Mouse (Mus musculus) hematopoietic stem cell, adult 5-6 weeks (primary cell): ENCODE results near the gene Klhl28. TPM values are rescaled to one million over a fixed set of nuclear protein-coding genes. Genes with fewer than 3 reads are reported as not detected.

Source experiments
- ATAC-seq, 2 experiments: fragments of 125-278 bp in 1 of 2; replicated peaks in 1 of 2; 2 replicates each; pipeline ENCODE4 v1.8.0; 2016 to 2017; ENCODE audit warnings: inconsistent platforms in 2 of 2, mild to moderate bottlenecking in 2 of 2, moderate number of reproducible peaks in 2 of 2, low read depth in 1 of 2, moderate TSS enrichment in 1 of 2; ENCODE audit not compliant: low FRiP score in 2 of 2, poor library complexity in 2 of 2, severe bottlenecking in 2 of 2, insufficient read depth in 1 of 2, low TSS enrichment in 1 of 2
- total RNA-seq: library from RNA; stranded (forward); fragments of 172-1452, 232-1000 nt; gene quantifications from 2 replicates; pipeline ENCODE4 v1.2.3, GENCODE M21; 2017

Gene Klhl28
- total RNA-seq: 14.5 and 14.6 TPM in 2 replicates

DNA sequence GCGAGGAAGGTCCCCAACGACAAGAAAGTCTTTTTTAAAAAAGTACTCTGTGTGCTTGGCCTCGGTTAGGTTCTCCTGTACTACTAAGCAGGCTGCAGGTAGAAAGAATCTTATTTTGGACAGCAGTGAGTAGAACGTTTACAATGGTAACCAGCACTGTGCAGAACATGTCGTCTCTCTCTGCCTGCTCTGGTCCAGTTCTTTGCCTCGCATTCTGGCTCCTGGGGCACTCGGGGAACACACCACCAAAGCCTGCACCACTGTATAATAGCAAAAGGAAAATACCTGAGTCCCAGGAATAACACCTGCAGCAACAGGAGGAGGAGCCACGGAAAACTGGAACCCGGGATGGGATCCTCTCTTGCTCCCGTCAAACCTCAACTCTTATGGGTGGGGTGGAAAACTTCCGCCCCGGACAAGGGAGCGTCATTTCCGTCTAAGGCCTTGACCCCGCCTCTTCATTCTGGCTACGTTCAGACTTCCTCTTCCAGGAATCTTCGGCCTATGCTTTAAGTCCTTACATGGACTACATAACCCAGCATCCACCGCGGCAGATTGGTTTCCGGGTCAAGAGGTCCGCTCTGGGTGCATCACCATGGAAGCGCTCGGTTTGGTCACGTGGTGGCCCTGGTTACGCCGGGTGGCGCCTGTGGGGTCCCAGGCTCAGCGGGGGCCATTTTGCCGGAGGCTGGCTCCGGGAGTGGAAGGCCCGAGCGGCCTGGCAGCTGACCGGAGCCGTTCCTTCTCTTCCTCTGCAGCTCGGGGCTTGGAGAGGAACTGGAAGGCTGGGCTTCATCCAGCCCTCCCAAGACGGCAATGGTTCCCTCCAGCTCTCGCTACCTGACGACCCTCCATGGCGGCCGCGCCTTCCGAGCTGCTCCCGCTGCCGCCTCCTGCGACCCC is at the start of gene Klhl28, which contains the start of gene Togaram1:
TSS of gene Klhl28 (minus strand) at position 411 of the 903 bp plus-strand sequence.
TSS of gene Togaram1 (plus strand) at position 681 of the 903 bp plus-strand sequence.
- ATAC-seq: peak; percentile 95 to 97

DNA sequence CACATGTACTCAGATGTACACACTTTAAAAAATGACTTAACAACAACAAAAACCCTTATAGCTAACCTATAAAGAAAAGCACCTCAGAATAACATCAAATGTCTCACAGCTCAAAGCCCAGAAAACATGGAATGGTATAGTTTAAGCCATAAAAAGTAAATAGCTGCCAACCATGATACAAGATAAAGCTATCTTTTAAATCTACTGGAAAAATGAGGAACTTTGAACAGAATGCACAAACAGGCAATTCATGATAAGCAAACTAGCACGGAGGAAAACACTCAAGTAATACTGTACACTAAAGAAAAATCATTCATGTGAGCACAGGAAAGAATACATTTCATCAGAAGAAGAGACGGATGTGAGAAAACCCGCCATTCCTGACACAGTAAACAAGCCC is 42.4 kb upstream of the Klhl28 start:
- ATAC-seq: no peak

DNA sequence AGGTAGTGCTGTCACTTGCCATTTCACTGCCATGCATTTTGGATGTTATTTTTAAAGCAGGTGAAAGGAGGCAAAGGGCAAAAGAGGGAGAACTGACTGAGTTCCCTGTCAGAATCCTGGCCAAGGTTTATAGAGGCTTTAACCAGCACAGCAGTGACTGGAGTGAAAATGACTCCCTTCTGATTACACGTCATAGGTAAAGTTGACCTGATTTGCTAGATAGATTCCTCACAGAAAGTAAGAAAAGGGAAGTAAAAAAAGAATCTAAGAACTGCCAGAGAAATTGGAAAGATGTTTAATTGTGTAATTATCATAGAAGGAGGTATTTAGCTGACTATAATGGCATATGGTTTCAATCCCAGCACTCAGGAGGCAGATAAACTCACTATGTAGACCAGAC is 12.2 kb upstream of the Klhl28 start:
- ATAC-seq: no peak

DNA sequence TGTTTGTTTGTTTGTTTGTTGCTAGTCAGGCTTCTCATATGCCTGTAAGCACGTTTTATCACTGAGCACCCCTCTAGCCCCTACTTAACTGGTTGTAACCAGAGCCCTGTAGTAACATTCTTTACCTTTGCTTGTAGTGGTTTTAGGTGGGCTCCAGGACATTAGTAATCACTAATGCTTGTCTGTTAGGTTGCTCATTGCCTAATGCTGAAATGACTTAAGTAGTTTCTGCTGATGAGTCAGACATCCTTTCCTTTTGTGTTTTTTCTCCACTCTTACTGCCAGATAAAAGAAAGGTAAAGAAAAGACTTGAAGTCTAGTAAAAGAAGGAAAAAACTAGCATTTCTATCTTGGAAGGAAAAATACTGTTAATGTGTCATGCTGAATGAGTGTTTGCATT is 10.9 kb upstream of the Klhl28 start:
- peak in 1 of 2 experiments; percentile 8; a peak in 1 of 4 replicates for ATAC-seq

DNA sequence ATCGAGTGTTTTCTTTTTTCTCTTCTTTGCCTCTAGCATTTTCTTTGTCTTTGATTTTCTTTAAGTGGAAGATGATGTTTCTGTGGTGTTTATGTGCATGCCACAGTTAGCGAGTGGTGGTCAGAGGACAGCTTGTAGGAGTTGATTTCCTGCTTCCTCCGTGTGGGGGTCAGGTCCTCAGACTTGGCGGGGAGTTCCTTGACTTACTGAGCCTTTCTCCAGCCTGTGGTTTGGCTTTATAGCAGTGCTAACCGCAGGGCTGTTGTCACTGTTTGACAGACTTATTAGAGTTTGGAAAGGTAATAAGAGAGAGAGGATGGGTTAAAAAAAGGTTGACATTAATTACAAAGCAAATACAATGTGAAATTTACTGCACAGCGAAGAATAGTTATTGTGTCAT is 10.2 kb upstream of the Klhl28 start:
- peak; percentile 91 to 94 for ATAC-seq

DNA sequence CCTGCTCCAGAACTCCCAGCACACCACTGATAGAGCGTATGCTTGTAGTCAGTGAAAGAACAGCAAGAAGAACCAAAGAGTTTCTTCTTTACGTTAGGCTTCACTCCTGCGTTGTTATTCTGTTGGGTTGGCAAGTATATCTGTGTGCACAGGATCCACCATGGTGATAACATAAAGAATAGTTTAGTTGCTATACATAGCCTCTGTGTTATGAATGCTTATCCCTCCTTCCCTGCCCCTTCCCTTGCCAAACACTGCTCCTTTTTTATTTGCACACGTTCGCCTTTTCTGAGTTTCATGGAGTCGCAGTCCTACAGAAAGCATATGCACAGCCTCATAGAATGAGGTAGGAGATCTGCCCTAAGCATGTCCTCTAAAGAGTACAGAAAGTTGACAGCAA is 6.7 kb upstream of the Klhl28 start:
- no peak for ATAC-seq

DNA sequence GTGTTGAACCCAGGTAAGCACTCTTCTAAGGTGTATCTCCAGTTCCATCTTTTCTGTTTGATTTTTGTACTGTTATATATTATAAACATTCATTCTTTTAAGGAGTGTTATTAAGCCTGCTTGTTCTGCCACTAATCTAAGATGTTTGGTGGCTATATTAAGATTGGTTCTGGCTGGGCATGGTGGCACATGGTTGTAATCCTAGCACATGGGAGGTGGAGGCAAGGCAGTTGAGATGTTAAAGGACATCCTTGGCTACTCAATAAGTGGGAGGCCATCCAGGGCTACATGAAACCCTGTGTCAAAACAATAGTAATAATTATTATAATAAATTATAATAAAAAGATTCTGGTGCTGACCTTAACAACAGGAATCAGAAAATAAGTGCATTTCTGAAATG is 6.1 kb upstream of the Klhl28 start:
- ATAC-seq: no peak

DNA sequence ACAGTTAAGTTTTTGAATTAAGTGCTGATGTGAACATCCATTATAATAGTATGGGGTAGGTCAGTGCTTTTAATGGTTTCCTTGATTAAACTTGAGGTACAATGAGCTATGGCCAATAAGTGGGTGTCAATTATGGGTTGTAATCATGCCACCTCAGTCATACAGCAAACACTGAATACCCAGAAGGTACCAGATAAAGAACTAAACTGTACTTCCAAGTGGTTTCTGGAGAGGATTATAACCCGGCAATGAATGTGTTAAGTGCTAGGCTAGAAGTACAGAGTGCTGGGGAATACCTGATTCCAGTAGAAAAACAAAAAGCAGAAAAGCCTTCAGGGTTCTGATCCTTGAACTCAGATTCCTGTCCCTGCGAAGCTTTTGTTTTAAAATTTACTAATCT is 2.7 kb upstream of the Klhl28 start:
- ATAC-seq: no peak

DNA sequence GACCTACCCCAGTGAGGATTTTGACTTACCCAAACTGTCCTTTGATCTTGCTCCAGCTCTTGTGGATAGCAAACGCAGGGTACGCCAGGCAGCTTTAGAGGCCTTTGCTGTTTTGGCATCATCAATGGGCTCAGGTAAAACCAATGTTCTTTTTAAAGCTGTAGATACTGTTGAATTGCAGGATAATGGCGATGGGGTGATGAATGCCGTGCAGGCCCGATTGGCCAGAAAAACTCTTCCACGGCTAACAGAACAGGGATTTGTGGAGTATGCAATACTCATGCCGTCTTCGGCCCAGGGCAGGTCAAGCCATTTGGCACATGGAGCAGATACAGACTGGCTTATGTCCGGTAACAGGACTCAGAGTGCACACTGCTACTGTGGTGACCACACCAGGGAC is 2.1 kb upstream of the Klhl28 start:
- ATAC-seq: no peak

DNA sequence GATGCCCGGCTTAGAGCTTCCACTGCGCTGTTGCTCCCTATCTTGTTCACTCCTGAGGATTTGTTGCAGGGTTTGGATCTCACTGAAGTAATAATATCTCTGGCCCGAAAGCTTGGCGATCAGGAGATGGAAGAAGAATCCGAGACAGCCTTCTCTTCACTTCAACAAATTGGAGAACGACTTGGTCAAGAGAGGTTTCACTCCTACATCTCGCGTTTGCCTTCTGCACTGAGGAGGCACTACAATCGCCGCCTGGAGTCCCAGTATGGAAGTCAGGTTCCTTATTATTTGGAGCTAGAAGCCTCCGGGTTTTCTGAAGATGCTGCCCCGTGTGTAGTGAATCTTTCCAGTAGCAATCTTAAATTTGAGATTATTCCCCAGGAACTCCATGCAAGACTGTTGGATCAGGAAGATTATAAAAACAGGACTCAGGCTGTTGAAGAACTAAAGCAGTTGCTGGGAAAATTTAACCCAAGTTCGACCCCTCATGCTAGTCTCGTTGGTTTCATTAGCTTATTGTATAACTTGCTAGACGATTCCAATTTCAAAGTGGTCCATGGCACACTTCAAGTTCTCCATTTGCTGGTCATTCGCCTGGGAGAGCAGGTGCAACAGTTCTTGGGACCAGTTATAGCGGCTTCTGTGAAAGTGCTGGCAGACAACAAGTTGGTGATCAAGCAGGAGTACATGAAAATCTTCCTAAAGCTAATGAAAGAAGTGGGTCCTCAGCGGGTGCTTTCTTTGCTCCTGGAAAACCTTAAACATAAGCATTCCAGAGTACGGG is 1.5 kb upstream of the Klhl28 start:
- no peak for ATAC-seq

DNA sequence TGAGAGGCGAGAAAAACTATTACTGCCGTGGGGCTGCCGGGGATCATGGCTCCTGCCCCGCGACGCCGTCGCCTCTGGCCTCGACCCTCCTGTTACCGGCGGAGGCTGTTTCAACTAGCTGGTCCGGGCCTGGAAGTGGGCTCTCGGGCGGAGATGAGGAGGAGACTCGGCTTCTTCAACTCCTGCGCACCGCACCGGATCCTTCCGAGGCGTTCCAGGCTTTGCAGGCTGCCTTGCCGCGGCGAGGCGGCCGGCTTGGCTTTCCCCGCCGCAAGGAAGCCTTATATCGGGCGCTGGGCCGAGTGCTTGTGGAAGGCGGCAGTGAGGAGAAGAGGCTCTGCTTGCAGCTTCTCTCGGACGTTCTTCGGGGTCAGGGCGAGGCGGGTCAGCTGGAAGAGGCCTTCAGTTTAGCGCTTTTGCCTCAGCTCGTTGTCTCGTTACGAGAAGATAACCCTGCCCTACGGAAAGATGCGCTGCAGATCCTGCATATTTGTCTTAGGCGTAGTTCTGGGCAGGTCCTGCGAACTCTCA is 832 bp upstream of the Klhl28 start:
- ATAC-seq: peak in 1 of 2 experiments; percentile 20; a peak in 2 of 4 replicates

DNA sequence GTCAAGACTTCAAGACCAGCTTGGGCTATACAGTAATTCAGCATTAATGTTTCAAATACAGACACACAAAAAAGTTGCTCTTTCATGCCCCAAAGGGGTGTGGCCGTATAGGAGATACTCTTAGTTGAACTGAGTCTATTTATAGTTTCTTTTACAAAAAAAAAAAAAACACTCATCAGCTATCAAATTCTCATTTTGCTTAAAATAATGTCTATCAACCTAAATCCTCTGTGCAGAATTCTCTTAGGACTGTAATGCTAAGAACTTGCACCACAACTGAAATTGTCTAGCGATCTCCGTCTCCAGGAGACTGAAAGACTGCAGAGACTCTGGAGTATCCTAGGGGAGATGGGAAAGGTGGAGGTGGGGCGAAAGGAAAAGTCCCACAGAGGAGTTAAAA is 774 bp downstream of the Klhl28 start:
- ATAC-seq: no peak

DNA sequence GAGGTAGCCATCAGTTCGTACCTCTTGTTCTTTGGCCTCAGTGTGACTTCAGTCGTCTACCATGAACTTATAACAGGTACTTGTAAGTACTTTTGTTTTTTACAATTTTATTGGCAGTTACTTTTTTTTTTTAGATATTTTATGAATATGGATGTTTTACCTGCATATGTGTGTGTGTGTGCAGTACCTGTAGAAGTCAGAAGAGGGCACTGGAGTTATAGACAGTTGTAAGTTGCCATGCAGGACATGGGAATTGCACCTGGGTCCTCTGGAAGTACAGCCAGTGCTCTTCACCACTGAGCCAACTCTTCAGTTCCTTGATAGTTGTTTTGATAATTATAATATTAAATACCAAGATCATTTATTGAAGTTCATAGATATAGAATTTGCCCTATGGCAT is 27.8 kb downstream of the Klhl28 start:
- peak; percentile 64 to 65; a peak in 3 of 4 replicates for ATAC-seq

DNA sequence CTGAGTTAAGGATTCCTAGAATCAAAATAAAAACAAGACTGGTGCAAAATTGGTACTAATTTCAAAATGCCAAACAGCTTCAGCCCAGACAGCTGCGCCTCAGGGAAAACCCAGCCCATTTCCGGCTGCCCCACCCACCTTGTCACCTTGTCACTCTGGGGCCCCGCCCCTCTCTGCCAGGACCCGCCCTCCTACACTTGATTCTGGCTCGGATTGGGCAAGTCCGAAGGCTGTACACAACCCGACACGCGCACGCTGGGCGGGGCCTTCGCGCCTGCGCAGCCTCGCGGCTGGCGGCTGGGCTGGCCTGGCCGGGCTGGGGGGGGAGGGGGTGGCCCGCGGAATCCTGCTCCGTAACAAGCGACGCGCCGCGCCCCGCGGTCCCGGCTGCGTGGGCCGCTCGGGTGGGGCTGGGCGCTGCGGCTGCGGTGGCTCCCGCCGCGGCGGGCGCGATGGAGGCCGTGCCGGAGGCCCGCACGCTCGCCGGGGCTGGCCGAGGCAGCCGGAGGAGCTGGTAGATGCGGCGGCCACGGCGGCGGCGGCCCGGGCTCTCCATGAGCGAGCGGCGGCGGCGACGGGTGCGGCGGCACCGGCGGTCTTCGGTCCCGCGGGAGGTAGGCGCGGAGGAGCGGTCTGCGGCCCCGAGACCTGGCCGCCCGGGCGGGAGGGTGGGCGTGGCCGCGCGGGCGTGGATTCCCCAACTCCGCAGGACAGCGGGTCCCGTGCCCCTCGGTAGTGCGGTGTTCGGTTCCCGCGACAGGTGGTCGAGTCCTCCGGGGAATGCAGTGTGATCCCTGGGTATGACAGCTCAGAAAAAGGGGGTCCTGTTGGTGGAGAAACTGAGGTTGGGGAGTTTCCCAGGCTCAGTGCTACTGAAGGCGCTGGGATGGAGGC is 47.5 kb downstream of the Klhl28 start, which contains the start of gene Gm527:
TSS of gene Gm527 (plus strand) at position 329 of the 894 bp plus-strand sequence.
- ATAC-seq: peak; percentile 99 to 100

DNA sequence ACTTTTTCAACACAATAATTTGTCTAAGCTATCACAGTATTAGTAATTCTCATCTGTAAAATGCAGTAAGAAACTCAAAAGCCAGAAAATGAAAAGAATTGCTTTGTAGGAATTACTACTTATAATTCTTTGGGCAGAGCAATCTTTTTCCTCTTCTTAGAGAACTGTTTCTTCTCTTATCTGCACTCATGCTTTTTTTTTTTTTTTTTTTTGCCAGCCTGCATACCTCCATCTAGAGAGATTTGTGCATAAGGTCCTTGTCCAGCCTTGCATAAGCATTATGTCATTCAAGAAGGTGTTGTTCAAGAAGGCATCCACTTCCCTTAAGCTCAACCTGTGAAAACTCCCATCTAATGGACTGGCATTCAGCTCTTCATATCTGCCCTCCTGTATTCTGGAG is 48.6 kb downstream of the Klhl28 start:
- no peak for ATAC-seq

DNA sequence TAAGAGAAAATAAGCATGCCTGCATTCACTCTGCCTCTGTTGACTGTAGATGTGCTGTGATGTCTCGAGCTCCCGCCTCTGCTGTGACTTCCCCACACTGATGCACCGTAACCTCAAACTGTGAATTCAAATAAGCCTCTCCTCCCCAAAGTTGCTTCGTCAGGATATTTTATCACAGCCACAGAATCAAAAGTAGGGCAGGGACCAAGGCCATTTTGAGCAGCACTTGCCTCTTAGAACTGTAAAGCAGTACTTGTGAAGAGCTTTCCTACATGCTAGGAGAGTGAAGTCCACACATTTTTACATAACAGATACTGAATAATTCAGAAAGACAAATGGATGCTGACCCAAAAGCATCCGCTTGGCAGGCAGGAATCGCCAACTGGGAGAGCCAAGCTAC is 52.3 kb downstream of the Klhl28 start:
- no peak for ATAC-seq

DNA sequence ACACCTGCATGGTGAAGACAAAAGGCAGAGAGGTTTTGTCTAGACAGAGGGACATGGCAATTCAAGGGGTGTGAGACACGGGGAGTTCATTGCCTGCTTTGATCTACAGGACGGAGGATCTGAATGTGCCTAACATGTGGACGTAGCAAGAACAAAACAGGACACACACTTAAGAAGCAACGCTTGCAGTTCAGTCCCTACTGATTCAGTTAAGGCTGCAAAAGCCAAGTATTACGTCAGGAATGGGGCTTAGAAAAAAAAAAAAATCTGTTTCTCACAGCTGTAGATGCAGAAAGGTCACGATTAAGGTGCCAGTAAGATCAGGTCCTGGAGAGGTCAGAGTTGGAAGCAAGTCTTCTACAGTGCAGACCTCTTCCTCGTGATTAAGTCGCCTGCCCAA is 62.1 kb downstream of the Klhl28 start:
- ATAC-seq: no peak
